Mouse (Mus musculus): ENCODE results near the gene Arhgap40.

- no peak for TF ChIP-seq CTCF (IDR thresholded peaks at IDR 0.05; ENCODE audit: low read depth)
- TF ChIP-seq EP300 (IDR thresholded peaks at IDR 0.05; ENCODE audit: low read depth): no peak
These were observed 48.2 kb downstream of the Arhgap40 start for GRCm38 (mm10) chr2:158560801-158561200.
